Mouse (Mus musculus) lung, embryonic 15.5 days (tissue): ENCODE measurements around the gene Luzp1. TPM values are rescaled to one million over a fixed set of nuclear protein-coding genes. Genes with fewer than 3 reads are reported as not detected.
A peak's percentile ranks its signal among the peaks of the same experiment; 100 is the strongest.

Experiments used
- ATAC-seq: fragments of 200-750 bp; cut with Nextera tagmentation; 2 replicates; pipeline ENCODE4 v1.8.0; 2017; ENCODE audit warnings: moderate number of reproducible peaks, borderline replicate concordance; ENCODE audit not compliant: low FRiP score, low TSS enrichment; ENCODE audit errors: extremely low read depth
- H3K27ac ChIP-seq: fragments of 300-500 bp; sonication (generic); 2 replicates; pipeline ENCODE4 v1.5.1; 2015; ENCODE audit warnings: moderate library complexity, mild to moderate bottlenecking, inconsistent platforms
- H3K27me3 ChIP-seq: fragments of 300-500 bp; sonication (generic); 2 replicates; pipeline ENCODE4 v1.6.1; 2015; ENCODE audit warnings: inconsistent platforms
- H3K36me3 ChIP-seq: fragments of 300-500 bp; sonication (generic); 2 replicates; pipeline ENCODE4 v1.6.1; 2015; ENCODE audit warnings: inconsistent platforms
- H3K4me1 ChIP-seq: fragments of 300-500 bp; sonication (generic); 2 replicates; pipeline ENCODE4 v1.6.1; 2015; ENCODE audit warnings: inconsistent platforms
- H3K4me2 ChIP-seq: fragments of 300-500 bp; sonication (generic); 2 replicates; pipeline ENCODE4 v1.6.1; 2015; ENCODE audit warnings: inconsistent platforms, mild to moderate bottlenecking, moderate library complexity
- H3K4me3 ChIP-seq: fragments of 300-500 bp; sonication (generic); 2 replicates; pipeline ENCODE4 v1.5.1; 2015; ENCODE audit warnings: mild to moderate bottlenecking, inconsistent platforms
- H3K9ac ChIP-seq: fragments of 300-500 bp; sonication (generic); 2 replicates; pipeline ENCODE4 v1.6.1; 2015; ENCODE audit warnings: inconsistent platforms
- H3K9me3 ChIP-seq: fragments of 300-500 bp; sonication (generic); 2 replicates; pipeline ENCODE4 v1.6.1; 2016; ENCODE audit warnings: inconsistent platforms
- whole genome bisulfite sequencing: fragments of 180-500 bp; shearing (Covaris S2); methylation state at CpG from one replicate; pipeline ENCODE4 v1.1.7; 2015; 5-methylcytosine and 5-hydroxymethylcytosine counted together
- polyA plus RNA-seq: library from polyadenylated mRNA; unstranded; fragments of >200 nt; fragmentation: Nextera tagmentation; extraction: Ambion mirVana; gene quantifications from 2 replicates; pipeline ENCODE4 v1.2.1, GENCODE M21; 2015

Gene Luzp1
- polyA plus RNA-seq, result 109 and 121 TPM in 2 replicates

DNA sequence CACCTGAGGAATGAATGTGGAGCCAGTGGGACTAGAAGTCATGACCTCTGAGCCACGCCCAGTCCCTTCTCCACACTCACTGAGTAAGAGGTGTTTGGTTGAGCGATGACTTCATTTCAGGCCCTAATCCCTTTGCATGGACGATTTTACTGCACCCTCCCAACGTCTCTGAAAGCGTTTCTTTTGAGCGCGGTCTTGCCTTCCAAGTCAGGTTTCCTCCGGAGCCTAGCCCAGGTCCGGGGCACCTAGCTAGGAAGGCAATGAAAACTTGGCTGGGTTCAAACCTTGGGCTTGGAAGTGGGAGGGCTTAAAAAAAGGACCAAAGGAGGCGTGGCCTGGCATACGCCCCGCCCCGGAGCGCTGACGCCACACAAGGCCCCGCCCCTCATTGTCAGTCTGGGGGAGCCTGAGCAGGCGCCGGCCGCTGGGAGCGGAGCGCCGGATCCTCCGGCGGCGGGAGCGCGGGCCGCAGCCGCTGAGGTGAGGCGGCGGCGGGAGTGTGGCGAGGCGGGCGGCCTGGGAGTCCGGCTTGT is at the start of gene Luzp1:
Luzp1 (plus strand) TSS at position 391 of the 533 bp plus-strand sequence.
- ATAC-seq, result peak; percentile 91
- peaks cover 35% of the 10 kb centered on the region for H3K4me1 ChIP-seq
- WGBS, result 1% methylated on average over 36 of the region's 36 CpGs

DNA sequence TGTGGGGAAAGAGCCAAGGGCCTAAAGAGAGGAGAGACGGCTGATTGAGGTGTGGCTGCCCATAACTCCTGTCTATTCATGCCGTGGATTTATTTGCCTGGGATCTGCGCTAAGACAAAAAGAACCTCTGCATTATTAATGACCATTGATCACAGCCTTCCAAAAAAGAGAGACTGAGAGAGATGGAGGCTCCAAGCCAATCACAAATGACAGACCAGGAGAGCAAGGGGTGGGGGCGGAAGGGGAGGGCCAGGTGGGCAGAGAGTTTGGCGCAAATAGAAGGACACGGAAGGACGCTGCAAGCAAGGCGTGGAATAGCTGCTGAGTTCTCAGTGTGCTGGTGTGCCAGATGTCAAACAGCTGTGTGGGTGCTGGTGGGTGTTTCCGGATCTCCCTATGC is 46.3 kb upstream of the Luzp1 start, which contains the start of gene Htr1d:
Htr1d (plus strand) TSS at position 301 of the 400 bp plus-strand sequence.
- Histone ChIP-seq H3K27ac (no peak within 1 kb of the TSS), H3K36me3 (no peaks in the 10 kb centered on the region), H3K9ac (peak within 1 kb of the TSS; percentile 22), H3K27me3 (peaks cover 55% of the 10 kb centered on the region), H3K4me3 (peak within 1 kb of the TSS; percentile 47), H3K4me1 (peaks cover 17% of the 10 kb centered on the region), H3K9me3 (no peaks in the 10 kb centered on the region), H3K4me2 (peak within 1 kb of the TSS; percentile 96)
- WGBS, result 47% methylated on average over 9 of the region's 9 CpGs
- ATAC-seq, result no peak

More for the DNA sequence above, at the start of gene Luzp1:
- Histone ChIP-seq H3K4me2 (peak within 1 kb of the TSS; percentile 79), H3K9me3 (no peaks in the 10 kb centered on the region), H3K27ac (peak within 1 kb of the TSS; percentile 99), H3K36me3 (no peaks in the 10 kb centered on the region), H3K27me3 (peaks cover under 1% of the 10 kb centered on the region; the same call in 1 of the 2 replicates), H3K4me3 (peak within 1 kb of the TSS; percentile 93), H3K9ac (peak within 1 kb of the TSS; percentile 93)

DNA sequence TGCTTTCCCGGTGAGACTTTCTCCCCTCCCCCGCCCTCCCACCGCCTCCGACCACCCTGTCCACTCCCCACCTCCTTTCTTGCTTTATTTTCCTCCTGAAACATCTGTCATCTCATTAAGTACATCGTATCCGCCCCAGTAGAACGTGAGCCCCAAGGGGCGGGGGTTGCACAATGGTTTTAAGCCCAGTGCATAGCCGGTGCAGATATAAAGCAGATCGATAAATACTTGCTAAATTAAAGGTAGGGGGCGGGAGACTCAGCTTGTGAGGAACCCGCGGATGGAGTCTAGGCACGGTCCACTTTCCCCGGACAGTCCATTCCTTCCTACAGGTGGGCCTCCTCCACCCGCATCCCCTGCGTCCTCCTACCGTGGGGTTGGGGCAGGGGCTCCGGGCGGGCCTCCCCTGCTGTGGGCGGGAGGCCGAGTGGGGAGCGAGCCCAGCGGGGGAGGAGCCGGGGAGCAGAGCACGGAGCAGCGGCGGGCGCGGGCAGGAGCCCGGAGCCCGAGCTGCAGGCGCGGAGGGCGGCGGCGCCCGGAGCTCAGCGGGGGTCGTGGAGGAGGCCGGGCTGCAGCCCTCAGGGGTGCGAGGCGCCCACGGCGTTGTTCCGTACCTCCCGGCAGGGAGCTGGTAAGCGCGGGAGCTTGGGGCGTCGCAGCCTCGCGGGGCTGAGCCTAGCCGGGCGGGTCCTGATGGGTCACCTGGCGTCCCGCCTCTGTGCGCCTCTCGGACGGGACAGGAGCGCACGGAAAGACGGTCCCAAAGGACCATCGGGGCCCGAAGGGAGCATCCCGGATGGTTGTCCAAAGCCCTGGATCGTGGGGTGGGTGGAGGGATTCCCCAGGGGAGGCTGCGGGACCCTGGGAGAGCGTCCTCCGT is 45.2 kb upstream of the Luzp1 start:
- WGBS, result 2% methylated on average over 70 of the region's 70 CpGs
- Histone ChIP-seq H3K9me3 (no peaks in the 10 kb centered on the region), H3K4me1 (peaks cover 13% of the 10 kb centered on the region), H3K27me3 (peaks cover 53% of the 10 kb centered on the region), H3K27ac (no peak overlapping the region), H3K36me3 (no peaks in the 10 kb centered on the region), H3K9ac (peak overlapping the region; percentile 22), H3K4me3 (peak overlapping the region; percentile 47), H3K4me2 (peak overlapping the region; percentile 96)
- ATAC-seq, result no peak

DNA sequence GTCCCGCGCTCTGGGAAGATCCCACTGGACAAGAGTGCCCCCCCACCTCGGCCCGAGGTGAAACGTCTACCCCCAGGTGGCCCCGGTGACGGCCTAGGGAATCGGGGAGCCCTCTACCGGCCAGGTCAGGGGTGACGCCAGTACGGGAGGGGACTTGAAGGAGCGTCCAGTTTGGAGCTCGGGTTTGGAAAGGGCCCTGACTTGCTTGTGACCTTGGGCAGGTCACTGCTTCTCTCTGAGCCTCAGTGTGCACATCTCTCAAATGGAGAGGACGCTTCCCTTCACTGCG is 44.6 kb upstream of the Luzp1 start:
- H3K27me3 ChIP-seq, result peaks cover 49% of the 10 kb centered on the region
- no peak for ATAC-seq
- WGBS, result 2% methylated on average over 15 of the region's 15 CpGs

DNA sequence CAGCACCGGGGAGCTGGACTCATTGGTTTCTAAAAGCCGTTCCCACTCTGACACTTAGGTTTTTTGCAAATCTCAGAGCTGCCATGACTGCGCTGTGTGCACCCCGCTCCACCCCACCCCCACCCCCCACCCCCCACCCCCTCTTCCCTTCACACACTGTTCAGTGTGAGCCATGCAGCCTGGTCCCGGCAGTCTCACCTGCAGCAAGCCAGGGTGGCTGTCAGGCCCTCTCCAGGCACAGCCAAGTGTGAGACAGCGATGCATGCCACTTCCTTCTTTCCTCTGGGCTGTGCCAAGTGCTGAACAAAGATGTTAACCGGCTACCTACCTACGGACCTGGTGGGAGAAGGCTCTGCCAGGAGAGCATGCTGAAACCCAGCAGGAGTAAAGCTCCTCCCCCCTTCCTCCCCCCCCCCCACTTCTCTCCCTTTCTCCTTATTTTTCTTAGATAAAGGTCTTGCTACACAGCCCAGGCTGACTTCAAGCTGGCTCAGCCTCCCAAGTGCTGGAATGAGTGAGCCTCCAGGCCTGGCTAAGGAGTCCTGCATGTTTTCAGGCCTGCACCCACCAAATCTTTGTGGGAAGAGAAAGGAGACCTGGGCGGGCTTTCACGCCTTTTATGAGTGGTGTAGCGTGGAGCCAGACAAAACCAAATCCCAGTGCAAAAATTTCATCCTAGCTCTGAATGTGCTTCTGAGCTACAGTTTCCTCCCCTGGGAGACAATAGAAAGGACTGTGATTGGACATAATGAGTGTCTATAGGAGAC is 38.8 kb upstream of the Luzp1 start:
- Histone ChIP-seq H3K27me3 (peaks cover 7% of the 10 kb centered on the region), H3K27ac (peak overlapping the region; percentile 5; the same call in 1 of the 2 replicates), H3K4me1 (0 out of 2 replicates have a peak, but pooled peaks cover 12% of the 10 kb centered on the region), H3K4me2 (no peak overlapping the region), H3K9me3 (no peaks in the 10 kb centered on the region), H3K9ac (no peak overlapping the region), H3K4me3 (no peak overlapping the region), H3K36me3 (no peaks in the 10 kb centered on the region)
- peak; percentile 60; the same call in 1 of the 2 replicates for ATAC-seq
- 25% methylated on average over 11 of the region's 11 CpGs for WGBS

More for the DNA sequence above, 44.6 kb upstream of the Luzp1 start:
- no peaks in the 10 kb centered on the region for H3K9me3 ChIP-seq
- no peak overlapping the region for H3K27ac ChIP-seq
- H3K9ac ChIP-seq, result peak overlapping the region; percentile 22; the same call in 1 of the 2 replicates
- H3K4me1 ChIP-seq, result peaks cover 13% of the 10 kb centered on the region
- no peaks in the 10 kb centered on the region for H3K36me3 ChIP-seq
- H3K4me2 ChIP-seq, result peak overlapping the region; percentile 96
- peak overlapping the region; percentile 47 for H3K4me3 ChIP-seq

DNA sequence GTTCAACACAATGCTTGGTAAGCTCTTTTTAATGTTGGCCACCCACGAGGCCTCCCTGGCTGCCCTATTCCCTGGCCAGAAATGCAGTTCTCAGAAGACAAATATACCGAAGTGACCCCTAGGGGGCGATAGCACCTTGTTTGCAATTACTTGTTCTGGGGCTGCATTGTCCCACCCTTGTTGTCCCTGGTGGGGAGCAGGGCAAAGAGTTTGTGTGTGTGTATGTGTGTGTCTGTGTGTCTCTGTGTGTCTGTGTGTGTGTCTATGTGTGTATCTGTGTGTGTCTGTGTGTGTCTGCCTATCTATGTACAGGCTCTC is 38.2 kb upstream of the Luzp1 start:
- Histone ChIP-seq H3K27me3 (peaks cover 4% of the 10 kb centered on the region; the same call in 1 of the 2 replicates), H3K9ac (no peak overlapping the region), H3K27ac (0 out of 2 replicates have a peak overlapping the region, but pooled peaks have one; percentile 5), H3K4me2 (no peak overlapping the region), H3K36me3 (no peaks in the 10 kb centered on the region), H3K4me1 (0 out of 2 replicates have a peak, but pooled peaks cover 12% of the 10 kb centered on the region), H3K9me3 (no peaks in the 10 kb centered on the region), H3K4me3 (no peak overlapping the region)
- WGBS, result 0% methylated on average over 3 of the region's 3 CpGs
- ATAC-seq, result no peak; the same call in 1 of the 2 replicates

DNA sequence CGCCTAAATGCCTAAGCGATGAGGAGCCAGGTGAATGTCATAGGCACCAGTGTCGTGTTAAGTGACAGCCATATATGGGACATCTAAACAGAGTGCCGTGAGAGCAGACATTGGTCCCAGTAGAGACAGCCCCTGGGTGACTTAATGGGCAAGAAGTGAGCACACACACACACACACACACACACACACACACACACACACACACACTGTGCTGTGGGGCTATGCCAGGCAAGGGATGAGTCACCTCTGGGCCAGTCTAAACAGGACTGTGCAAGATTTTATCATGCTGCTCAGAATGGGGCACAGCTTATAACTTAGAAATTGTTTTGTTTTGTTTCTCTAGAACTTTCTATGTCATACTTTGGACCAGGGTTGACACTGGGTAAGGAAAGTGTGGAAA is 35.5 kb upstream of the Luzp1 start:
- H3K4me2 ChIP-seq, result no peak overlapping the region
- no peaks in the 10 kb centered on the region; the same call in 1 of the 2 replicates for H3K27me3 ChIP-seq
- no peak overlapping the region for H3K9ac ChIP-seq
- no peaks in the 10 kb centered on the region for H3K36me3 ChIP-seq
- no peak overlapping the region for H3K4me3 ChIP-seq
- no peak overlapping the region for H3K27ac ChIP-seq
- no peak for ATAC-seq
- no peaks in the 10 kb centered on the region for H3K9me3 ChIP-seq
- 0 out of 2 replicates have a peak, but pooled peaks cover 12% of the 10 kb centered on the region for H3K4me1 ChIP-seq
- 76% methylated on average over 4 of the region's 4 CpGs for WGBS

DNA sequence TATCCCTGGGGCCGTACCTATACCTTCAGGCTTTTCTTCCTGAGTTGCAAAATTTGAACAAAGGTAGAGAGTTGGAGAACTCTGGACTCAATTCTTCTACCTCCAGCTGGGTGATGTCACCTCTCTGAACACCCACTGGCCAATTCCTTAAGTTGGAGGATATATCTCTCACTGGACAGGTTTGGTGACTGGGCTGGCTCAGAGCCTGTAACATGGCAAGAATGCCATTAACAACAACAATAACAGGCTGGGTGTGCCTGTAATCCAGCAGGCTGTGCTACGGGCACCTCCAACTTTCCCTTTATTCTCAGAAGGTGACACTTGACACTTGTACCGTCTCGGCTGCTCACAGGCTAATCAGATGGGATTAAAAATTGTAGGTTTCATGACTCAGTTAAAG is 30.5 kb upstream of the Luzp1 start:
- 55% methylated on average over 4 of the region's 4 CpGs for WGBS
- Histone ChIP-seq H3K4me2 (no peak overlapping the region), H3K27ac (no peak overlapping the region), H3K4me3 (no peak overlapping the region), H3K9ac (no peak overlapping the region), H3K4me1 (no peaks in the 10 kb centered on the region), H3K9me3 (no peaks in the 10 kb centered on the region), H3K27me3 (no peaks in the 10 kb centered on the region), H3K36me3 (no peaks in the 10 kb centered on the region)
- ATAC-seq, result no peak

DNA sequence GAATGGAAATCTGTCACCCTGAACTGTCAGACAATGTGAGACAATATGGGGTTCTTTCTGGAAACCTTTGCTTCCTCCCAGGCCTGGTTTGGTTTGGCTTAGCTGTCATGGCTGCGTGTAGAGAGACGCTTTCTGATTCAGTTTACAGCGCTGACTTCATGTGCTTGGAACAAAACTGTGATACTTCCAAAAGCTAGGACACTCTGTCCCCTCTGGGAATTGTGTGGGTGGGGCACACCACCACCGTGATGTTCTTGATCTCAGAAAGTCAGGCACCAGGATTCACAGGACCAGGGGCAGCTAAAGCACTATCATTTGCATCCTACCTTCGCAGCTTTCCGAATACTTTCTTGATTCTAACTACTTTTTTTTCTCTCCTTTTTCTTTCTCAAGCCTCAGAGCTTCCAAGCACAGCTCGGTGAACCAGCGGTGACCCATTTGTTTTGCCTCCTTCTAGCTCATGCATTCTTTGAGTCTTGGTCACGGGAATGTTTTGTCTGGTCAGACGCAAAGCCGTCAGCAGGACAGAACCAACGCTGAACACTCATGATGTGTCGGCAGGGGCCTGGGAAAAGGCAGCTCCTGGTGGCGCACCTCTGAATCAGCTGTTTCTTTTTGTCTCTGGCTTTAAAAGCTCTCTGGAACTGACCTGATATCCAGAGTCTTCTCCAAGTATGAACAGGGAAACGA is 28.1 kb upstream of the Luzp1 start:
- Histone ChIP-seq H3K4me3 (no peak overlapping the region), H3K27me3 (no peaks in the 10 kb centered on the region), H3K27ac (no peak overlapping the region), H3K9ac (no peak overlapping the region), H3K4me1 (no peaks in the 10 kb centered on the region), H3K36me3 (no peaks in the 10 kb centered on the region), H3K4me2 (no peak overlapping the region), H3K9me3 (no peaks in the 10 kb centered on the region)
- WGBS, result 62% methylated on average over 15 of the region's 15 CpGs
- ATAC-seq, result no peak

DNA sequence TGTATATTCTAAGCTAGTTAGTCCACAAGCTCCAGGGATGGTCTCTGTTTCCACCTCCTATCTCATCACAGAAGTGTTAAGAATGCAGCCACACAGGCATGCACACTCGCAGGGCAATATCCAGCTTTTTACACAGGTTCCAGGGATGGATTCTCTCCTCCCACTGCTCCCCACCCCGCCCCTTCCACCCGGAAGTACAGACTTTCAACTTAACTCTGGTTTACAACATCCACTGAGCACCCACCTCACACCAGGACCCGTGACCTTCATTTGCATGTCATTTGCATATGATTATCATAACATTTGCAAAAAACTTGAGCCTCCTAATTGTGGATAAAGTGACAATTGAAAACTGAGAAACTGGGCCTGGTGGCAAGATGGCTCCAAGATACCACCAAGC is 25.0 kb upstream of the Luzp1 start:
- 68% methylated on average over 4 of the region's 4 CpGs for whole genome bisulfite sequencing
- no peaks in the 10 kb centered on the region for H3K4me1 ChIP-seq
- H3K36me3 ChIP-seq, result no peaks in the 10 kb centered on the region
- H3K9me3 ChIP-seq, result no peaks in the 10 kb centered on the region
- no peak overlapping the region for H3K9ac ChIP-seq
- no peak overlapping the region for H3K4me2 ChIP-seq
- ATAC-seq, result no peak
- H3K27ac ChIP-seq, result no peak overlapping the region
- no peaks in the 10 kb centered on the region for H3K27me3 ChIP-seq
- H3K4me3 ChIP-seq, result no peak overlapping the region

DNA sequence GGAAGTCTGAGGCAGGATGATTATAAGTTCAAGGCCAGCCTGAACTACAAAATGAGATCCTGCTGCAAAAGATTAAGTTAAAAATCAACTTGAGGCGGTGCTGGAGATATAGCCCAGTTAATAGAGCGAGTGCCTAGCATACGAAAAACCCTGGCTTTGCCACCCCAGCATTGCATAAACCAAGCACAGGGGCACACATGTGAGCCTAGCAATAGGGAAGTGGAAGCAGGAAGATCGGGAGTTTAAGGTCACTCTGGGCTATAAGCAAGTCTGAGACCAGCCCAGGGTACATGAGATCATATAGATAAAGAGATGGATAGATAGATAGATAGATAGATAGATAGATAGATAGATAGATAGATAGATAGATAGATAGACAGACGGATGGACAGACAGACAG is 19.8 kb upstream of the Luzp1 start:
- peaks cover 7% of the 10 kb centered on the region for H3K4me1 ChIP-seq
- 73% methylated on average over 5 of the region's 5 CpGs for WGBS
- no peak for ATAC-seq
- no peaks in the 10 kb centered on the region for H3K36me3 ChIP-seq
- H3K4me3 ChIP-seq, result no peak overlapping the region
- H3K9me3 ChIP-seq, result no peaks in the 10 kb centered on the region
- no peak overlapping the region for H3K9ac ChIP-seq
- H3K4me2 ChIP-seq, result no peak overlapping the region
- H3K27ac ChIP-seq, result no peak overlapping the region
- H3K27me3 ChIP-seq, result no peaks in the 10 kb centered on the region
